Mouse (Mus musculus): Measurements from ENCODE around the gene Lactb. TPM values are rescaled to one million over a fixed set of nuclear protein-coding genes. Genes with fewer than 3 reads are reported as not detected.
A peak's percentile ranks its signal among the peaks of the same experiment; 100 is the strongest.

Gene Lactb
- polyA plus RNA-seq, 2 experiments: 10.1 to 10.9 TPM

GRCm38 (mm10) chr9:66990046-66990445, 14.8 kb upstream of the Lactb start:
- ATAC-seq (ENCODE audit: low FRiP score, low read depth): no peak
- H3K27ac ChIP-seq (replicated peaks; ENCODE audit: low read depth, low read length): no peak overlapping the region
- no peak overlapping the region for H3K9ac ChIP-seq (ENCODE audit: low read depth, low read length, severe bottlenecking)
- no peak for DNase-seq (ENCODE audit: low spot score)
- H3K4me2 ChIP-seq (replicated peaks; ENCODE audit: low read depth, low read length, severe bottlenecking): no peak overlapping the region
- no peaks in the 10 kb centered on the region for H3K36me3 ChIP-seq (ENCODE audit: control insufficient read depth, insufficient read depth, low read length)
- H3K4me1 ChIP-seq (ENCODE audit: control insufficient read depth, insufficient read depth, low read length): peaks cover 25% of the 10 kb centered on the region
- TF ChIP-seq POLR2A (IDR thresholded peaks at IDR 0.05; ENCODE audit: borderline replicate concordance, extremely low read depth, insufficient read depth, insufficient read length): no peak
- no peaks in the 10 kb centered on the region for H3K27me3 ChIP-seq (ENCODE audit: control insufficient read depth, insufficient read depth, low read length)
- 84% methylated on average over 5 of the region's 5 CpGs for WGBS
- H3K9me3 ChIP-seq (ENCODE audit: control insufficient read depth, low read length): no peaks in the 10 kb centered on the region; the same call in 1 of the 2 replicates
- H3K4me3 ChIP-seq (replicated peaks; ENCODE audit: low read length): no peak overlapping the region

- no peak overlapping the region for H3K4me3 ChIP-seq (replicated peaks; ENCODE audit: low read length)
- no peaks in the 10 kb centered on the region for H3K27me3 ChIP-seq (ENCODE audit: control insufficient read depth, insufficient read depth, low read length)
- H3K27ac ChIP-seq (replicated peaks; ENCODE audit: low read depth, low read length): no peak overlapping the region
- H3K9ac ChIP-seq (ENCODE audit: low read depth, low read length, severe bottlenecking): no peak overlapping the region
- H3K4me1 ChIP-seq (ENCODE audit: control insufficient read depth, insufficient read depth, low read length): peaks cover 25% of the 10 kb centered on the region
- no peaks in the 10 kb centered on the region for H3K36me3 ChIP-seq (ENCODE audit: control insufficient read depth, insufficient read depth, low read length)
- DNase-seq (ENCODE audit: low spot score): no peak
- no peak for TF ChIP-seq POLR2A (IDR thresholded peaks at IDR 0.05; ENCODE audit: borderline replicate concordance, extremely low read depth, insufficient read depth, insufficient read length)
- H3K9me3 ChIP-seq (ENCODE audit: control insufficient read depth, low read length): no peaks in the 10 kb centered on the region; the same call in 1 of the 2 replicates
- no peak overlapping the region for H3K4me2 ChIP-seq (replicated peaks; ENCODE audit: low read depth, low read length, severe bottlenecking)
- 63% methylated on average over 6 of the region's 6 CpGs for WGBS
- no peak for ATAC-seq (ENCODE audit: low FRiP score, low read depth)
Observed at GRCm38 (mm10) chr9:66989581-66989980, 14.3 kb upstream of the Lactb start.

GRCm38 (mm10) chr9:66988888-66989414, 13.7 kb upstream of the Lactb start:
- peak; percentile 38; the same call in 1 of the 2 replicates for ATAC-seq (ENCODE audit: low FRiP score, low read depth)
- Histone ChIP-seq H3K36me3 (ENCODE audit: control insufficient read depth, insufficient read depth, low read length) (no peaks in the 10 kb centered on the region), H3K4me3 (replicated peaks; ENCODE audit: low read length) (no peak overlapping the region), H3K4me2 (replicated peaks; ENCODE audit: low read depth, low read length, severe bottlenecking) (no peak overlapping the region), H3K4me1 (ENCODE audit: control insufficient read depth, insufficient read depth, low read length) (peaks cover 25% of the 10 kb centered on the region), H3K9me3 (ENCODE audit: control insufficient read depth, low read length) (no peaks in the 10 kb centered on the region; the same call in 1 of the 2 replicates), H3K27me3 (ENCODE audit: control insufficient read depth, insufficient read depth, low read length) (no peaks in the 10 kb centered on the region), H3K9ac (ENCODE audit: low read depth, low read length, severe bottlenecking) (no peak overlapping the region), H3K27ac (replicated peaks; ENCODE audit: low read depth, low read length) (peak overlapping the region; percentile 79)
- TF ChIP-seq POLR2A (IDR thresholded peaks at IDR 0.05; ENCODE audit: borderline replicate concordance, extremely low read depth, insufficient read depth, insufficient read length): no peak
- DNase-seq (ENCODE audit: low spot score): peak; percentile 71
- WGBS: 35% methylated on average over 6 of the region's 6 CpGs

- WGBS: 55% methylated on average over 11 of the region's 11 CpGs
- Histone ChIP-seq H3K4me1 (ENCODE audit: control insufficient read depth, insufficient read depth, low read length) (peaks cover 25% of the 10 kb centered on the region), H3K9ac (ENCODE audit: low read depth, low read length, severe bottlenecking) (no peak overlapping the region), H3K27ac (replicated peaks; ENCODE audit: low read depth, low read length) (peak overlapping the region; percentile 79), H3K9me3 (ENCODE audit: control insufficient read depth, low read length) (no peaks in the 10 kb centered on the region; the same call in 1 of the 2 replicates), H3K4me3 (replicated peaks; ENCODE audit: low read length) (no peak overlapping the region), H3K27me3 (ENCODE audit: control insufficient read depth, insufficient read depth, low read length) (no peaks in the 10 kb centered on the region), H3K36me3 (ENCODE audit: control insufficient read depth, insufficient read depth, low read length) (no peaks in the 10 kb centered on the region), H3K4me2 (replicated peaks; ENCODE audit: low read depth, low read length, severe bottlenecking) (no peak overlapping the region)
- DNase-seq (ENCODE audit: low spot score) (peak; percentile 43), ATAC-seq (ENCODE audit: low FRiP score, low read depth) (no peak)
- no peak for TF ChIP-seq POLR2A (IDR thresholded peaks at IDR 0.05; ENCODE audit: borderline replicate concordance, extremely low read depth, insufficient read depth, insufficient read length)
Observed at GRCm38 (mm10) chr9:66988198-66988887, 13.1 kb upstream of the Lactb start.

GRCm38 (mm10) chr9:66985377-66985776, 10.1 kb upstream of the Lactb start:
- no peak for TF ChIP-seq POLR2A (IDR thresholded peaks at IDR 0.05; ENCODE audit: borderline replicate concordance, extremely low read depth, insufficient read depth, insufficient read length)
- H3K4me2 ChIP-seq (replicated peaks; ENCODE audit: low read depth, low read length, severe bottlenecking): no peak overlapping the region
- no peaks in the 10 kb centered on the region for H3K27me3 ChIP-seq (ENCODE audit: control insufficient read depth, insufficient read depth, low read length)
- 88% methylated on average over 7 of the region's 7 CpGs for WGBS
- no peak for ATAC-seq (ENCODE audit: low FRiP score, low read depth)
- no peak overlapping the region for H3K27ac ChIP-seq (replicated peaks; ENCODE audit: low read depth, low read length)
- H3K36me3 ChIP-seq (ENCODE audit: control insufficient read depth, insufficient read depth, low read length): no peaks in the 10 kb centered on the region
- no peak overlapping the region for H3K4me3 ChIP-seq (replicated peaks; ENCODE audit: low read length)
- peaks cover 25% of the 10 kb centered on the region for H3K4me1 ChIP-seq (ENCODE audit: control insufficient read depth, insufficient read depth, low read length)
- H3K9me3 ChIP-seq (ENCODE audit: control insufficient read depth, low read length): no peaks in the 10 kb centered on the region
- no peak for DNase-seq (ENCODE audit: low spot score)
- no peak overlapping the region for H3K9ac ChIP-seq (ENCODE audit: low read depth, low read length, severe bottlenecking)
